Mouse (Mus musculus) lung, postnatal 0 days (tissue): ENCODE results near the gene Lnpk. TPM values are rescaled to one million over a fixed set of nuclear protein-coding genes. Genes with fewer than 3 reads are reported as not detected.
A peak's percentile ranks its signal among the peaks of the same experiment; 100 is the strongest.

Source experiments
- ATAC-seq: fragments of 200-750 bp; cut with Nextera tagmentation; 2 replicates; pipeline ENCODE4 v1.8.0; 2017; ENCODE audit warnings: moderate library complexity
- DNase-seq: peaks from one replicate; pipeline ENCODE4 v3.0.0-alpha.2; 2016; ENCODE audit warnings: low spot score
- H3K27ac ChIP-seq: fragments of 300-500 bp; sonication (generic); 2 replicates; pipeline ENCODE4 v1.5.1; 2014; ENCODE audit warnings: antibody characterized with exemption, mild to moderate bottlenecking, low read length, mixed read lengths
- H3K27me3 ChIP-seq: fragments of 300-500 bp; sonication (generic); replicated peaks from 2 replicates; pipeline ENCODE4 v1.6.1; 2014; ENCODE audit warnings: low read length, mixed read lengths; ENCODE audit not compliant: insufficient read depth
- H3K36me3 ChIP-seq: fragments of 300-500 bp; sonication (generic); 2 replicates; pipeline ENCODE4 v1.6.1; 2014; ENCODE audit warnings: low read length, mixed read lengths; ENCODE audit not compliant: insufficient read depth
- H3K4me1 ChIP-seq: fragments of 300-500 bp; sonication (generic); 2 replicates; pipeline ENCODE4 v1.6.1; 2014; ENCODE audit warnings: antibody characterized with exemption, low read depth, low read length, mixed read lengths; ENCODE audit not compliant: insufficient read depth
- H3K4me2 ChIP-seq: fragments of 300-500 bp; sonication (generic); replicated peaks from 2 replicates; pipeline ENCODE4 v1.6.1; 2014; ENCODE audit warnings: low read depth, mild to moderate bottlenecking, low read length, moderate library complexity, mixed read lengths
- H3K4me3 ChIP-seq: fragments of 300-500 bp; sonication (generic); 2 replicates; pipeline ENCODE4 v1.5.1; 2014; ENCODE audit warnings: low read depth, low read length
- H3K9ac ChIP-seq: fragments of 300-500 bp; sonication (generic); replicated peaks from 2 replicates; pipeline ENCODE4 v1.6.1; 2014; ENCODE audit warnings: low read depth, mild to moderate bottlenecking
- H3K9me3 ChIP-seq: fragments of 300-500 bp; sonication (generic); 2 replicates; pipeline ENCODE4 v1.6.1; 2016; ENCODE audit warnings: low read length, mixed read lengths
- CTCF ChIP-seq: IDR thresholded peaks from 2 replicates; pipeline ENCODE4 v1.5.1; 2016; ENCODE audit warnings: antibody characterized with exemption, mild to moderate bottlenecking
- EP300 ChIP-seq: IDR thresholded peaks from 2 replicates; pipeline ENCODE4 v1.6.1; 2016; ENCODE audit warnings: antibody characterized with exemption, mild to moderate bottlenecking, control low read depth
- WGBS: fragments of 180-500 bp; shearing (Covaris S2); extraction: QIAGEN DNeasy Blood & Tissue Kit; methylation state at CpG from one replicate; pipeline ENCODE4 v1.1.7; 2014; 5-methylcytosine and 5-hydroxymethylcytosine counted together
- polyA plus RNA-seq: library from polyadenylated mRNA; unstranded; fragments of >200 nt; fragmentation: Nextera tagmentation; extraction: Ambion mirVana; gene quantifications from 2 replicates; pipeline ENCODE4 v1.2.1, GENCODE M21; 2015

The Lnpk gene
- polyA plus RNA-seq, 1 experiment from 2014 or later = 10.6 TPM

DNA sequence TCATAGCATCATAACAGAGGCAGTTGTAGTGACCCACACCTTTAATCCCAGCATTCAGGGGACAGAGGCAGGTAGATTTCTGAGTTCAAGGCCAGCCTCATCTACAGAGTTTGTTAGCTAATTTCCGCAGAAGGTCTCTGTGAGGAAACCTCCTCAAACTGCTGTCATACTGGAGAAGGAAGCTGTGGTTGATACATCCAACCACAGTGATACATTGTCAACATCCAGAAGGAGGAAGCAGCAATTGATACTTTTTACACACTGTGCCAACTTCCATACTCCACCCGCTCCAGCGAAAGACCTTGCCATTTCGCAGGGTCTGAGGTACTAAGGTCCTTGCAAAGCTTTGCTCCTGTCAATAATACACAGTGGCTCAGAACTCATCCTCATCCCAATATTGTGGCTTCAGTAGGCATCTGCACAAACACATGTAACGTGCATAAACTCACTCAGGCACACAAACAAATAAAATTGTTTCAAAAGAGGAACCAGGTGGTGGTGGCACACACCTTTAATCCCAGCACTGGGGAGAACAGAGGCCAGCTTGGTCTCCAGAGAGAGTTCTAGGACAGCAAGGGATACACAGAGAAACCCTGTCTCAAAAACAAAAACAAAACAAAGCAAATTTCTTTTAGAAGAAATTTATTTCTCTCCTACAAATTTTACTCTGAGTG lies 27.0 kb upstream of the Lnpk start:
- TF ChIP-seq CTCF = no peak
- no peak for TF ChIP-seq EP300
- Histone ChIP-seq H3K4me2 (no peak overlapping the region), H3K27me3 (no peaks in the 10 kb centered on the region), H3K4me3 (no peak overlapping the region), H3K36me3 (no peaks in the 10 kb centered on the region), H3K9me3 (no peaks in the 10 kb centered on the region), H3K4me1 (no peaks in the 10 kb centered on the region), H3K9ac (no peak overlapping the region), H3K27ac (no peak overlapping the region)
- WGBS = 75% methylated on average over 5 of the region's 5 CpGs
- DNase-seq (peak; percentile 35), ATAC-seq (no peak)

- WGBS = 52% methylated on average over 3 of the region's 3 CpGs
- DNase-seq (no peak), ATAC-seq (no peak)
- Histone ChIP-seq H3K27ac (no peak overlapping the region), H3K4me2 (no peak overlapping the region), H3K4me1 (no peaks in the 10 kb centered on the region), H3K9me3 (no peaks in the 10 kb centered on the region), H3K27me3 (no peaks in the 10 kb centered on the region), H3K4me3 (no peak overlapping the region), H3K9ac (no peak overlapping the region), H3K36me3 (no peaks in the 10 kb centered on the region)
- TF ChIP-seq CTCF = no peak
- no peak for TF ChIP-seq EP300
These were observed 24.8 kb upstream of the Lnpk start for GRCm38 (mm10) chr2:74604011-74604410.

DNA sequence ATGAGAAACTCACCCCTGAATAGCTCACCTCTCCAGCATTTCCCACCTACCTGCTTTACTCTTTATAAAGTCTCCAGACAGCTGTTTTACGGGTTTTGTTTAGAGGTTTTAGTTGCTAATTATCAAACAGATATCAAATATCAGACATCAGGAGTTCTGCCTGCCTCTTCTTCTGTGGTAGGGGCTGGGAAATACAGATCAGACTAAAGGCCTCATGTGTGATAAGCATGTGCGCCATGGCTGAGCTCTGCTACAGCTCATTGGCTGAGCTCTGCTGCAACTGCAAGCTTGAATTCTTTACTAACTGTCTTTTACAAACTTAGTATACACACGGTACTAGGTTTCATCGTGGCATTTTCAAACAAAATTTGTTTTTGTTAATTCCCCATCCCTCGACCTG lies 23.2 kb upstream of the Lnpk start:
- Histone ChIP-seq H3K4me3 (no peak overlapping the region), H3K27ac (no peak overlapping the region), H3K4me2 (no peak overlapping the region), H3K36me3 (no peaks in the 10 kb centered on the region), H3K9ac (no peak overlapping the region), H3K9me3 (no peaks in the 10 kb centered on the region), H3K27me3 (no peaks in the 10 kb centered on the region), H3K4me1 (no peaks in the 10 kb centered on the region)
- no peak for DNase-seq
- ATAC-seq = no peak
- 65% methylated on average over 5 of the region's 5 CpGs for WGBS
- TF ChIP-seq EP300 (no peak), CTCF (no peak)

GRCm38 (mm10) chr2:74597169-74597568 lies 17.9 kb upstream of the Lnpk start:
- DNase-seq (no peak), ATAC-seq (no peak)
- Histone ChIP-seq H3K27me3 (no peaks in the 10 kb centered on the region), H3K36me3 (no peaks in the 10 kb centered on the region), H3K9me3 (no peaks in the 10 kb centered on the region), H3K9ac (no peak overlapping the region), H3K27ac (no peak overlapping the region), H3K4me2 (no peak overlapping the region), H3K4me3 (no peak overlapping the region), H3K4me1 (no peaks in the 10 kb centered on the region)
- TF ChIP-seq CTCF (no peak), EP300 (no peak)
- WGBS = 71% methylated on average over 3 of the region's 3 CpGs

DNA sequence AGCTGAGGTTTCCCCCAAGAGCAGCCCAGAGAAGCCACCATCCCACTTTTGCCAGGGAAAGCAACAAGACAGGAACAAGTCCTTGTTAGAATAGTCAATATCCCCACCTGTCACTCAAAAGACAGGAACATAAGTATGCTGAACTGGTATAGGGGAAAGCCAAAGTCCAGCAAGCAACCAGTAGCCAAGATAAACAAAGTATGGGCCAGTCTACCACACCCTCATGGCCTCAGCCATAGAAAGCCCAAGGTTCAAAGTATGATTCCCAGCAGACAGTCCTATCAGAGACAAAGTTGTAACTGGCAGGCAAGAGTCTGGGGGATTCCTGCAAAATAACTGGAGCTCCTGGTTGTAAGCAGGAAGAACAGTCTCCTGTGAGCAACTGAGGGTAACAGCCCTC lies 16.9 kb upstream of the Lnpk start:
- H3K9me3 ChIP-seq = no peaks in the 10 kb centered on the region
- ATAC-seq = no peak
- TF ChIP-seq EP300 (no peak), CTCF (no peak)
- no peaks in the 10 kb centered on the region for H3K36me3 ChIP-seq
- no peaks in the 10 kb centered on the region for H3K27me3 ChIP-seq
- no peak for DNase-seq
- H3K9ac ChIP-seq = no peak overlapping the region
- H3K4me2 ChIP-seq = no peak overlapping the region
- no peak overlapping the region for H3K27ac ChIP-seq
- no peaks in the 10 kb centered on the region for H3K4me1 ChIP-seq
- H3K4me3 ChIP-seq = no peak overlapping the region

- peak overlapping the region; percentile 92 for H3K4me2 ChIP-seq
- 1% methylated on average over 53 of the region's 55 CpGs for WGBS
- peak; percentile 81 for ATAC-seq
These were observed 941 bp downstream of the Lnpk start for GRCm38 (mm10) chr2:74578146-74578842.

More at GRCm38 (mm10) chr2:74578146-74578842, 941 bp downstream of the Lnpk start:
- H3K4me3 ChIP-seq = peak overlapping the region; percentile 81
- H3K9me3 ChIP-seq = no peaks in the 10 kb centered on the region
- TF ChIP-seq EP300 (no peak), CTCF (no peak)
- H3K36me3 ChIP-seq = no peaks in the 10 kb centered on the region
- peak overlapping the region; percentile 74 for H3K27ac ChIP-seq
- H3K27me3 ChIP-seq = no peaks in the 10 kb centered on the region
- peak; percentile 40 for DNase-seq
- peak overlapping the region; percentile 85 for H3K9ac ChIP-seq
- H3K4me1 ChIP-seq = peaks cover 10% of the 10 kb centered on the region; the same call in 1 of the 2 replicates
